ENCODE assay signal across 7 mouse cellular contexts in genomic region chr6:38736240-38736639, GRCm38 (mm10).
DNase-seq lines count a peak whose midpoint lies in the region; ATAC-seq lines count a peak whose summit lies in the region.

No protein-coding gene starts in this region.

- H3K4me1 ChIP-seq in intestine, embryonic 16.5 days (ENCODE audit: control insufficient read depth, insufficient read depth, low read length): 0 out of 2 replicates have a peak, but pooled peaks cover 3% of the 10 kb centered on the region

- H3K9me3 ChIP-seq in intestine, embryonic 16.5 days (ENCODE audit: control insufficient read depth, low read length): no peaks in the 10 kb centered on the region

- 21% methylated on average over 4 of the region's 4 CpGs for WGBS in intestine, embryonic 16.5 days

- H3K27ac ChIP-seq in intestine, embryonic 16.5 days (ENCODE audit: low read length): no peak overlapping the region

- intact Hi-C loops in gastrocnemius, postnatal 36 days (cut with DNase I): loop anchor here (2.0 to 5.0 kb wide), 2 partner anchors 175 to 331 kb away; no protein-coding TSS in a partner anchor
- intact Hi-C loops in left cerebral cortex, postnatal 14 days (cut with DNase I): loop anchor here (2.0 kb wide), 2 partner anchors 139 to 175 kb away; partner anchors contain the start of gene Tbxas1

- peak; percentile 76 for ATAC-seq in intestine, embryonic 16.5 days

- H3K4me2 ChIP-seq in intestine, embryonic 16.5 days (ENCODE audit: low read depth, low read length): no peak overlapping the region

- peaks cover 5% of the 10 kb centered on the region; the same call in 1 of the 2 replicates for H3K36me3 ChIP-seq in intestine, embryonic 16.5 days (ENCODE audit: control insufficient read depth, insufficient read depth, low read length)

- H3K9ac ChIP-seq in intestine, embryonic 16.5 days (ENCODE audit: low read depth, low read length): no peak overlapping the region

- peak; percentile 78 for DNase-seq in adrenal gland, adult 2 months
- DNase-seq in embryo, embryonic 11 days: peak; percentile 77
- DNase-seq in gastrocnemius, postnatal 36 days: peak; percentile 73 to 75
- peak; percentile 74 to 87 for DNase-seq in left cerebral cortex, postnatal 14 days (ENCODE audit: low spot score in 2 of 2)
- DNase-seq in mesoderm, embryonic 11.5 days (ENCODE audit: low read depth, low spot score): peak; percentile 81
- peak; percentile 85 for DNase-seq in right cerebral cortex, postnatal 4 days

- H3K4me3 ChIP-seq in intestine, embryonic 16.5 days (ENCODE audit: low read length): no peak overlapping the region

- no peaks in the 10 kb centered on the region for H3K27me3 ChIP-seq in intestine, embryonic 16.5 days (replicated peaks; ENCODE audit: control insufficient read depth, insufficient read depth, low read length)
